Mouse (Mus musculus) central nervous system, embryonic 18 days (tissue): ENCODE data around the gene Gm21858. TPM values are rescaled to one million over a fixed set of nuclear protein-coding genes. Genes with fewer than 3 reads are reported as not detected.

Experiments
- polyA plus RNA-seq: library from polyadenylated mRNA; depleted of rRNA; stranded (reverse); fragments of >200 nt; gene quantifications from 2 replicates; pipeline ENCODE4 v1.2.3, GENCODE M21; 2012; rRNA removed

The Gm21858 gene
- polyA plus RNA-seq = not detected in 2 replicates

DNA sequence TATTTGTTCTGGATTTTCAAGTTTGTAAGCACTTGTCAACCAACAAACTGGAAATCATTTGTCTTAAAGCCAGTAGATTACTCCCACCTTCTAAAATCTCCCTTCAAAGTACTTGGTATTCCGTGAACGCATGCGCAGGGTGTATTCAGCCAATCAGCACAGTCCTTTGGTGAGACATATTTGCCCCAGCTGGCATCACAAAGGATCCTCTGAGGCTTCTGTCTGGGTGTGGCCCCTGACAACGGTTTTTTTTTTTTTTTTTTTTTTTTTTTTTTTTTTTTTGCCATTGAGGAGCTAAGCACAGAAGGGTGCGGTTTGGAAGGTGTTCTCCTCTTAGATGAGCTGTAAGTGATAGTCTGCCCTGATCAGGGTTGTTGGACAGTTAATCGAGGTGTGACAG, at the start of gene Gm21858:
TSS of gene Gm21858 (plus strand) at position 301 of the 400 bp plus-strand sequence.

